Mouse (Mus musculus) layer of hippocampus, postnatal 10 days (tissue): ENCODE results near the gene Gpr135. TPM values are rescaled to one million over a fixed set of nuclear protein-coding genes. Genes with fewer than 3 reads are reported as not detected.
"Not testable (repeated sequence)": the region's sequence is repeated elsewhere in the genome, so short reads cannot be mapped to it uniquely, and the experiment has no call there.

Experiments
- DNase-seq, 2 experiments: peaks; one replicate each; pipeline ENCODE4 v3.0.0; 2021; ENCODE audit warnings: low spot score in 2 of 2
- total RNA-seq, 2 experiments: library from RNA; stranded (reverse); gene quantifications; 2 replicates each; pipeline ENCODE4 v1.2.3; 2021

The Gpr135 gene
- total RNA-seq, 2 experiments from 2014 or later = 13.8 to 14.6 TPM

- no peak for DNase-seq
Measured at GRCm38 (mm10) chr12:72053851-72054250, 17.1 kb downstream of the Gpr135 start.

GRCm38 (mm10) chr12:72053303-72053702, 17.6 kb downstream of the Gpr135 start:
- DNase-seq = no peak

GRCm38 (mm10) chr12:72052571-72052970, 18.4 kb downstream of the Gpr135 start:
- no peak for DNase-seq

- DNase-seq = no peak
Measured at GRCm38 (mm10) chr12:72050821-72051220, 20.1 kb downstream of the Gpr135 start.

- not testable (repeated sequence) for DNase-seq
Measured at GRCm38 (mm10) chr12:72050156-72050555, 20.8 kb downstream of the Gpr135 start.

- no peak for DNase-seq
Measured at GRCm38 (mm10) chr12:72047513-72047912, 23.4 kb downstream of the Gpr135 start.

- DNase-seq = no peak
Measured at GRCm38 (mm10) chr12:72041238-72041637, 29.7 kb downstream of the Gpr135 start.

DNA sequence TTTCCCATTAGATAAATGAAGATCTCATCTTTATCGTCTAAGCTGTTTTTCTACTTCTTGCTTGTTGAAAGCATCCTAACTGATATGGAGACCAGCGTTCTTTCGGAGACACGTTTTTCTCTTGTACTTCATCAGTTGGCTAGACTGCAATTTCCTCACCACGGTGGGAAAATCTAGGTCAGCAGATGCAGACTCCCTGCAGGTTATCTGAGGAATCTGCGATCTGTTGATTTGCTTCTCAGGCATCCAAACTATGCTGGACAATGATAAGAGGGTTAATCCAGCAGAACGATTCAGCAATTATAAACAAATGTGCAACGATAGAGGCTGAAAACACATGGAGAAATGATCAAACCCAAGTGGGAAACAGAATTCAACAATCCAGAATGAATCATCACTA, 31.4 kb downstream of the Gpr135 start:
- DNase-seq = no peak

- DNase-seq = no peak
Measured at GRCm38 (mm10) chr12:72038866-72039265, 32.1 kb downstream of the Gpr135 start.

DNA sequence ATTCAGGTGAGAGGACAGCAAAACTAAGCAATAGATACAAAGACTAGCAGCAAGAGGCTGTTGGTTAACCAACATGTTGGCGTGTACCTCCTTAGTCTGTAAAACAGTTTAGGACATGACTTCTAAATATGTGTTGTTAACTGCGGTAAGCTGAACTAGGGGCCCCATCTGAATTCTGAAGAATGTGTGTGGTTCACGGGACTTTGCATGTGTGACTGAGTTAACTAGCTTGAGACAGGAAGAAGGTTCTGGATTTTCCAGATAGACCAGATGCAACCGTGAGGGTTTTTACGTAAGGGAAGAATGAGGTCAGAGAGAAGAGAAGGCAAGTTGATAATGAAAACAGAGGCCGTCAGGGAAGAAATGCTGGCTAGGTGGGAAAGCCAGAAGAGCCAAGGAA, 33.9 kb downstream of the Gpr135 start:
- no peak for DNase-seq

GRCm38 (mm10) chr12:72036097-72036661, 34.7 kb downstream of the Gpr135 start:
- DNase-seq = no peak

DNA sequence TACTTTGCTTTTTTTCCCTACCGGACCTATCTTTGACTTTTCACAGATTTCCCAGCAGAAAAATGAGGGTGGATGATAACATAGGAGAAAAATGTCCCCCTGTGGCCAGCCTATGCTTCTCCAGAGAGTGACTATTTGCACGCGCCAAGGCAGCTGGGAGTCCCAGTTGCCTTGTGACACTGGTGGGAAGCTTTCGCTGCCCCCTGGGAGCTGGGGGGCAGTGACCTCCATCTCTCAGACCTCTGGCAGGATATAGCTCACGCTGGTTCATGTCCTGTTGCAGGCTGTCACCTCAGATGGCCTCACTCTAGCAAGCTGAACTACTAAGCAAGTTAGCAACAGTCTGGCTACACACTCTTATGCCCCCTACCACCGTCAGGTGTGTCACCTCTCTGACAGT, 39.1 kb downstream of the Gpr135 start:
- no peak for DNase-seq

DNA sequence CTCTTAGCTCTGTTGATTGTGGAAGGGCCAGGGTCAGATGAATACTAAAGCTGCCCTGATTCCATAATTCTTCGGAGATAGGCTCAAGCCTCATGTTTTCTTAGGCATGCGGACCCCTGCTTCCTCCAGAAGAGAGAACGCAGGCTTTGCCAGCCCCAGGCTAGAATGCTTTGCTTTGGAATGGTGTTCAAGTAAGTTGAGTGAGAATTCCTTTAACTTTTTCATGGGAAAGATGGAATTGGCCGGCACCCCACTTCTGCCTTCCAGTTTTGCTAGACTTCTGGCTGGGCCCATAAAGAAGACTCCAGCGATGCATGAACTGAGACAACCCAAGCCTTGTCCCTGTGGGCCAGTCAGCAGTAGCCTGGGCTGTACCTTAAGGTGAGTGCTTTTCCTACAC, 39.8 kb downstream of the Gpr135 start:
- DNase-seq = no peak

DNA sequence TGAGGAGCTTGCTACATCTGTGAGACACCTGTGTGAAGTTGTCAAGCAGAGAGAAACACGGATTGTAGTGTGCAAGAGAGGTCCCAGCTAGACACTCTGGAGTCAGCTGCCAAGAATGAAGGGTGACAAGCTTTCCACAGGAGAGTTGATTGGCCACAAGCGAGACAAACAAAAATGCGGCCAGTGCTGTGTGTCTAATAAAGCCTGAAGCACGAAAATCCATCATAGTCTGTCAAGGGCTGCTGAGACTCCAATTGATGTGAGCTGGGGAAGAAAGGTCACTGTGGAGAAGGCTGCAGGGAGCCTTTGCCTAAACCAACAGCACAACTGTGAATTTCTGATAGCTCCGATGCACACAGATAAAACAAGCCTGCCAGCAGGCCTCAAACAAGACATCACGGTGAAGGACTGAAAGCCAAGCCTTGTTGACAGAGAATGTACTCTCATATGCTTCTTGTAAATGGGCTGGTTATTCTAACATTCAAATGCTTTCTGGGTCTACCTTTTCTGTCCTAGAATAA, 45.6 kb downstream of the Gpr135 start:
- DNase-seq = no peak

GRCm38 (mm10) chr12:72023572-72023971, 47.4 kb downstream of the Gpr135 start:
- no peak for DNase-seq

DNA sequence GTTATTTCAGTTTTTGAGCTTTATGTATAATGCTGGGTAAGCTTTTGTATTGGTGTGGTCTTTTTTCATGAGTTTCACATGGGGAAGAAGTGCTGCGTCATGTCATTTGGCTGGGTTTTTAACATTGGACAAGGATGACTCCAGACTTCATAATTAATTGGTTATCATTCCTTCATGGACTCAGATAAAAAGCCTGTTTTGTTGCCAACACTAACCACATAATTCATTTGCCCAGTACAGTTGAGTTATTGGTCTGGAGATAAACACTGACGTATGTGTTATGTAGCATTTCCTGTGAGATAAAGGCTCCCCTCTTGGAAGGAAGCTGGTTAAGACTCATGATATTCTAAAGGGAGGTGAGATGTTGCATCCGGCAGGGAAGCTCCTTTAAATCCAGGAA, 48.1 kb downstream of the Gpr135 start:
- DNase-seq = no peak

- DNase-seq = no peak
Measured at GRCm38 (mm10) chr12:72021543-72021942, 49.4 kb downstream of the Gpr135 start.

GRCm38 (mm10) chr12:72020285-72020684, 50.6 kb downstream of the Gpr135 start:
- no peak for DNase-seq

Other genes starting within 250 kb of the Gpr135 start
- gene Daam1, start 240.0 kb downstream of the Gpr135 start, total RNA-seq = 10 to 100 TPM; 89.9 to 96.7 TPM
- gene L3hypdh, start 14.3 kb upstream of the Gpr135 start, total RNA-seq = 1 to 10 TPM; 5.0 to 5.4 TPM
- gene Jkamp, start 14.5 kb upstream of the Gpr135 start, total RNA-seq = 10 to 100 TPM; 48.3 to 51.2 TPM
- gene Ccdc175, start 113.9 kb upstream of the Gpr135 start, total RNA-seq = not detected